Mouse (Mus musculus): Measurements from ENCODE around the gene Gpr4. TPM values are rescaled to one million over a fixed set of nuclear protein-coding genes. Genes with fewer than 3 reads are reported as not detected.

Gene Gpr4
- polyA plus RNA-seq, 2 experiments from 2014 or later = 0.30 TPM; not detected in 1

DNA sequence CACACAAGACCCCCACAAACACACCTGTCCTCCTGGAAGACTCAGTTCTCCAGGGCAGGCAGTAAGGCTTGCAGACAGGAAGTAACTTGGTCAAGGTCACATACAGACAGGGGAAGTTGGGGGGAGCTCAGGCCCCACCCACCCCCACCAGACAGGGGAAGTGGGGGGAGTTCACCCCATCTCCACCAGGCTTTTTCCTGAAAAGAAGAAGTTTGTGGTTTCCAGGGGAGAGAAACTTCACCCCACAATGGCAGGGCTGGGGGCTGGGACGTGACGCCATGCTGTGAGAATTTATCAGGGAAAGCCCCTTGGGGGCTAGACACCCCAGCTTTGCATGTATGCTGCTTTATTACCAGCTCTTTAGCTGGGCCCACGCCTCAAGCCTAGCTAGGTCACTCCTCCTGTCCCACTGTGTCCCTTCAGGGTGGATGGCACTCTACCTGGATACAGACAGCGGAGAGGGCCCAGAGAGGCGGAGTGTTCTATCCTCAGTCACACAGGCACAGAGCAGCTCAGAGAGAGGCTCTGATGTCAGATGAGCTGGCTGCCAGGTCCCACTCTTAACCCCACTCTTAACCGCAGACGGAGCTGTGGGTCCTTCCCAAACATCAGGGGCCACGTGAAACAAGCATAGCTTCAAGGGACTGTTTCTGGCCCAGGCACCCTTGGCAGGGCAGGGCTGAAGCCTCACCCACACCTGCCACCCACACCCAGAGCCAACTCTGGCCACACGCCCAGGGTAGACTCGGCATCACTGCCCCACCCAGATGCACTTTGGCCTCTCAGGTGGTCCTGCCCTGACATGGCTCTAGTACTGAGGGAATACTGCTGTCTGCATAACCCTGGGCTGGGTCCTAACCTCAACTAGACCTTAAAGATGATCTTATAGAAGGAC lies 53.8 kb downstream of the Gpr4 start:
- peak; percentile 49 for ATAC-seq

GRCm38 (mm10) chr7:19267051-19267450 lies 54.7 kb downstream of the Gpr4 start:
- no peak for ATAC-seq

- ATAC-seq = peak; percentile 7
Observed at GRCm38 (mm10) chr7:19268993-19269681, 56.8 kb downstream of the Gpr4 start.

DNA sequence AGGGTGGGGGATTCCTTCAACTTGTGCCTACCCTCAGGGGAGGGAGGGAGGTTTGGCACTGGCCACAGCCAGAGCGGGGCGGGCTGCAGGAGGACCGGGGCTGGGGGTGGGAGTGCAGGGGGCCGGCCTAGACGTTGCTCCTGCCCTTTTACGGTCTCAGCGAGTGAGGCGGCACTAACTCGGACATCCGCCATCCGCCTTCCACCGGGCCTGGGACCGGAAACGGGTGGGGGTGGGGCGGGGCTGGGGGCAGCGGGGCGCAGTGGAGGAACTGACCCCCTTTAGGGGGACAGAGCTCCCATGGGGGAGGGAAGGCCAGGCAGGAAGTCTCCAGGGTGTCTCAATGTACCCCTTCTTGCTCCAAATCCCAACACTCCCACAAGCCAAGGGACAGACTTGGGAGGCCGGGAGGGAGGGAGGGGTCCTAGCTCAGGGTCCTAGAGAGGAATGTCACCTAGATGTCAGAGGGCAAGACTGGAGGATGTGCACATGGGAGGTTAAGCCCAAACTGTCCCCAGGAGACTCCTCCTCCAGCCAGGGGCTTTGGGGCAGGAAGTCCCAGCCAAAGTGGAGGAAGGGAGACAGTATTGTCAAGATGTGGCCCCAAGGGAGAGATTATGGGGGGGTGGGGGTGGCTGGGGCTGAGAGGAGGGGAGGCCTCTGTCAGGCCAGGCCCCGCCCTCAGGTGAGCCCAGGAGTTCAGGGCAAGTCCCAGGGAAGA lies 57.5 kb downstream of the Gpr4 start:
- no peak for ATAC-seq

GRCm38 (mm10) chr7:19270509-19271237 lies 58.3 kb downstream of the Gpr4 start:
- no peak for ATAC-seq

DNA sequence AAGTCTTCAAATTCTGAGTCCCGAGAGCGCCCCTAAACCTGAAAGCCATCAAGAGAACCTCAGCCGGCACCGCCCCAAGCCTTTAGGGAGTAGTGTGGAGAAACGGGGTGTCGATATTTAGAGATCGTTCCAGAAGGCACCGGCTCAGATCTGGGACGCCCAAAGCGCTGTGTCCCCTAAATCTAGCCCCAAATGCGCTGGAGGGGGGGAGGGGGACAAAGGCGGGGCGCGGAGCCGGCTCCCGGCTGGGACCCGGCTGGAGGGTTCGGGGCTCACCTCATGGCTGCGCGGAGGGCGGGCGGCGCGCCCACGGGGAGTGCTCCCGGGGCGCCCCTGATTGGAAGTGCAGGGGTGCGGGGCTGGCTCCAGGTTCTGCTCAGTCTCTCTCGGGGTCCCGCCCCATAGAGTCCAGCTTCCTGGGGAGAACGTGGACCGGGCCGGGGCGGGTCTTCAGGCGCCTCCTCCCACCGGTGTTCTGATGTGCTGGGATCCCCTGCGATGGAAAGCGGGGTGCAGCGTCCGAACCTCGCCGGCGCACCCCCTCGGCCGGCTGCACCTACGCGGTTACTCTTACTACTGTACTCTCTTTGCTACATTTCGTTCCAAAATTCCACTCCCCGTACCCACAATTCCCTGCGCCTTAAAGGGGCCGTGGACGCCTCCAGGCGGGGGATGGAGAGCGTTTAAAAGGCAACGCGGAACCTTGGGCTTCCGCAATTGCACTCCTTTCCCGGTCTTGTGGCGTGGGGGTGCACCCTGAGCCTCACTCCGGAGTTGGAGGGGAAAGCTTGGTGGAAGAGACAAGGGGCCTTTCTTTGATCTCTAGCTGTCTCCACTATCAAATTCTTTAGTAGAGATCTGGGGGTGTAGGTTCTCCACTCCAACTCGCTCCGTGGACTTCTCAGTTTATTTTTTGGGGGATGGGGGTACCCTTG lies 59.2 kb downstream of the Gpr4 start, which contains the start of gene Vasp:
Gene Vasp (minus strand): TSS at position 580 of the 935 bp plus-strand sequence.
- peak; percentile 60 for ATAC-seq

GRCm38 (mm10) chr7:19272173-19272764 lies 59.9 kb downstream of the Gpr4 start:
- ATAC-seq = peak; percentile 57

Other genes starting within 250 kb of the Gpr4 start
- under 1 TPM in 1 of 2 experiments, not detected in 1; 0.31 TPM for gene Nanos2, start 225.1 kb upstream of the Gpr4 start, polyA plus RNA-seq (2017; shearing (Covaris generic))
- 1 to 10 TPM; 2.2 to 2.8 TPM for gene Mypop, start 221.3 kb upstream of the Gpr4 start, polyA plus RNA-seq (2017; shearing (Covaris generic))
- gene Irf2bp1, start 208.5 kb upstream of the Gpr4 start, polyA plus RNA-seq (2017; shearing (Covaris generic)) = 1 to 10 TPM; 2.0 to 3.0 TPM
- gene Foxa3, start 189.0 kb upstream of the Gpr4 start, polyA plus RNA-seq (2017; shearing (Covaris generic)) = under 1 TPM in 1 of 2 experiments, not detected in 1; 0.16 TPM
- gene Sympk, start 188.2 kb upstream of the Gpr4 start, polyA plus RNA-seq (2017; shearing (Covaris generic)) = 10 to 100 TPM in 1 of 2 experiments, 1 to 10 TPM in 1; 10.0 to 10.3 TPM
- not detected for gene Rsph6a, start 157.8 kb upstream of the Gpr4 start, polyA plus RNA-seq (2017; shearing (Covaris generic))
- gene Dmwd, start 136.3 kb upstream of the Gpr4 start, polyA plus RNA-seq (2017; shearing (Covaris generic)) = not detected
- not detected for gene Dmpk, start 128.7 kb upstream of the Gpr4 start, polyA plus RNA-seq (2017; shearing (Covaris generic))
- gene Six5, start 117.9 kb upstream of the Gpr4 start, polyA plus RNA-seq (2017; shearing (Covaris generic)) = under 1 TPM in 1 of 2 experiments, not detected in 1; 0.25 TPM
- gene Gm4969, start 94.2 kb upstream of the Gpr4 start, polyA plus RNA-seq (2017; shearing (Covaris generic)) = not detected
- 10 to 100 TPM; 17.1 to 17.7 TPM for gene Fbxo46, start 92.7 kb upstream of the Gpr4 start, polyA plus RNA-seq (2017; shearing (Covaris generic))
- 10 to 100 TPM in 1 of 2 experiments, 1 to 10 TPM in 1; 8.9 to 11.6 TPM for gene Qpctl, start 63.2 kb upstream of the Gpr4 start, polyA plus RNA-seq (2017; shearing (Covaris generic))
- gene Snrpd2, start 62.8 kb upstream of the Gpr4 start, polyA plus RNA-seq (2017; shearing (Covaris generic)) = 10 to 100 TPM; 85.2 to 96.5 TPM
- not detected for gene Gipr, start 46.4 kb upstream of the Gpr4 start, polyA plus RNA-seq (2017; shearing (Covaris generic))
- gene Eml2, start 36.1 kb upstream of the Gpr4 start, polyA plus RNA-seq (2017; shearing (Covaris generic)) = 10 to 100 TPM in 1 of 2 experiments, 1 to 10 TPM in 1; 5.2 to 16.9 TPM
- 10 to 100 TPM; 16.6 to 16.9 TPM for gene Opa3, start 15.8 kb downstream of the Gpr4 start, polyA plus RNA-seq (2017; shearing (Covaris generic))
- 100 to 1,000 TPM in 1 of 2 experiments, 10 to 100 TPM in 1; 96.0 to 113 TPM for gene Vasp, start 59.3 kb downstream of the Gpr4 start, polyA plus RNA-seq (2017; shearing (Covaris generic))
- 1 to 10 TPM; 1.1 to 1.2 TPM for gene Ppm1n, start 67.5 kb downstream of the Gpr4 start, polyA plus RNA-seq (2017; shearing (Covaris generic))
- gene Rtn2, start 70.1 kb downstream of the Gpr4 start, polyA plus RNA-seq (2017; shearing (Covaris generic)) = not detected
- gene Fosb, start 97.5 kb downstream of the Gpr4 start, polyA plus RNA-seq (2017; shearing (Covaris generic)) = 1 to 10 TPM in 1 of 2 experiments, under 1 TPM in 1; 0.79 to 1.1 TPM
- gene Ercc1, start 132.2 kb downstream of the Gpr4 start, polyA plus RNA-seq (2017; shearing (Covaris generic)) = 10 to 100 TPM; 61.1 to 72.3 TPM
- gene Cd3eap, start 146.9 kb downstream of the Gpr4 start, polyA plus RNA-seq (2017; shearing (Covaris generic)) = 10 to 100 TPM; 19.4 to 20.2 TPM
- under 1 TPM in 1 of 2 experiments, not detected in 1; 0.17 TPM for gene Ppp1r13l, start 147.2 kb downstream of the Gpr4 start, polyA plus RNA-seq (2017; shearing (Covaris generic))
- 10 to 100 TPM in 1 of 2 experiments, 1 to 10 TPM in 1; 4.7 to 10.8 TPM for gene Ercc2, start 169.5 kb downstream of the Gpr4 start, polyA plus RNA-seq (2017; shearing (Covaris generic))
- gene Klc3, start 191.6 kb downstream of the Gpr4 start, polyA plus RNA-seq (2017; shearing (Covaris generic)) = 1 to 10 TPM; 3.1 to 6.0 TPM
- under 1 TPM in 1 of 2 experiments, not detected in 1; 0.34 TPM for gene Ckm, start 192.2 kb downstream of the Gpr4 start, polyA plus RNA-seq (2017; shearing (Covaris generic))
- 1 to 10 TPM; 1.2 to 2.7 TPM for gene Mark4, start 246.3 kb downstream of the Gpr4 start, polyA plus RNA-seq (2017; shearing (Covaris generic))